Mouse (Mus musculus): ENCODE results near the gene Rbl1. TPM values are rescaled to one million over a fixed set of nuclear protein-coding genes. Genes with fewer than 3 reads are reported as not detected.
"Not testable (repeated sequence)": the region's sequence is repeated elsewhere in the genome, so short reads cannot be mapped to it uniquely, and the experiment has no call there.

Gene Rbl1
- total RNA-seq, 2 experiments from 2014 or later: 1.4 to 2.3 TPM

GRCm38 (mm10) chr2:157172984-157173383 lies 31.4 kb downstream of the Rbl1 start:
- no peak for DNase-seq

- no peak for DNase-seq
Measured at GRCm38 (mm10) chr2:157170626-157171025, 33.7 kb downstream of the Rbl1 start.

GRCm38 (mm10) chr2:157170166-157170565 lies 34.2 kb downstream of the Rbl1 start:
- no peak for DNase-seq

- DNase-seq: no peak
Measured at GRCm38 (mm10) chr2:157166371-157167080, 37.8 kb downstream of the Rbl1 start.

GRCm38 (mm10) chr2:157165312-157166224 lies 38.8 kb downstream of the Rbl1 start:
- not testable (repeated sequence) for DNase-seq

GRCm38 (mm10) chr2:157164101-157164500 lies 40.2 kb downstream of the Rbl1 start:
- no peak for DNase-seq

DNA sequence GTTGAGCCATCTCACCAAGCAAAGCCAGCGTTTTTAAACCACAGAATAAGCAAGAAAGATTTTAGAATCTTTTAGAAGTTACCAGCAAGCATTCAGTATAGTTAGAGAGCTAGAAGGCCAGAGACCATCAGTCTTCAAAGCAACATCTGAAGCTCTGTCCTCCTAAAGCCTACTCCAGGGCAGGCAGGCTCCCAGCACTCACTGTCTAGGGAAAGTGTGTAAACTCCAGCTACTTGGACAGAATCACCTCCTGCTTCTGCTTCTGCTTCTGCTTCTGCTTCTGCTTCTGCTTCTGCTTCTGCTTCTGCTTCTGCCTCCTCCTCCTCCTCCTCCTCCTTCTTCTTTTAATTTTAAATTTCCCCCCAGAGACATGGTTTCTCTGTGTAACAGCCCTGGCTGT lies 48.3 kb downstream of the Rbl1 start:
- DNase-seq: no peak

DNA sequence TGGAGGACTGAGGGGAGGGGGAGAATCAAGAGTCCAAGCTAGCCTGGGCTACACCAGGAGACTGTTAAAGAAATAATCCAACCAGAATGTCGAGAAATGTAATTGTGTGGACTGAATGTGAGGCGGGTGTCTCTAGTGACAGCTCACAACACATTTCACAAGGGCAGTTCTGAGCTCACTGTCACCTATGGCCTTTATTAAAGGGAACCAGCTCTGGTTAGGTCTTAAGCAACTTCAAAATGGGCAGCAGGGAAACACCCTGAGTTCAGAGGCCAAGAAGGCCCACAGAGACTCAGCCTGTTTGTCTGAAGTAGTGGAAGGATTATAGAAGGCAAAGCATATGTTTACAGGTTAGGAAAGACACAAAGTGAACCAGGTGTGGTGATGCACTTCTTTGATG lies 51.1 kb downstream of the Rbl1 start:
- DNase-seq: no peak

- no peak for DNase-seq
Measured at GRCm38 (mm10) chr2:157148417-157148816, 55.9 kb downstream of the Rbl1 start.

DNA sequence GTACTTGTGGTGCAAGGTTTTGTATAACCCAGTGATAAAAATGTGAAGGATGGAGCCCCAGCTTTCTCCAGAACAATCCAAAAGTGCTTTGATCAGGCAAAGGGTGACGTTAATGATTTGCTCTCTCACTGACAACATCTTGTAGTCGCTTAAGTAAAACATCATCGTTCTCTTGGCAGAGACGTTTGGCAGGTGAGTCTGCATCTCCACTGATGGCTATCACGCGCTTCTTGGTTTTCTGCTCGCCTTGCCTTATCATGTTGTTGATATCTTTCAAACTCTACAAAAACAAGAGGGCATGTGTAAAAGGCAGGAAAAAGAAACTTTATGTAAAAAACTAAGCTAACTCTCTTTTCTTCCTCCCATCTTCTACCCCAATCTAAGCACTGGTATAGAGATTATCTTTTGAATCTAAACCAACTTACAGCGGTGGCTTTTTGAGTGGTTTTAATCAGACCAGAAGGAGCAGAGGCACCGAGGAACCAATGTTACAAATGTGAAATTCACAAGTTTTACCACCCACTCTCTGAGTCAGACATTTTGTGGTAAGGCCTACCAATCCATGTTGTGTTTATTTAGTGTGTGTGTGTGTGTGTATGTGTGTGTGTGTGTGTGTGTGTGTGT lies 56.8 kb downstream of the Rbl1 start:
- no peak for DNase-seq

- DNase-seq: no peak
Measured at GRCm38 (mm10) chr2:157145173-157145572, 59.2 kb downstream of the Rbl1 start.

- DNase-seq: no peak
Measured at GRCm38 (mm10) chr2:157144132-157144531, 60.2 kb downstream of the Rbl1 start.

DNA sequence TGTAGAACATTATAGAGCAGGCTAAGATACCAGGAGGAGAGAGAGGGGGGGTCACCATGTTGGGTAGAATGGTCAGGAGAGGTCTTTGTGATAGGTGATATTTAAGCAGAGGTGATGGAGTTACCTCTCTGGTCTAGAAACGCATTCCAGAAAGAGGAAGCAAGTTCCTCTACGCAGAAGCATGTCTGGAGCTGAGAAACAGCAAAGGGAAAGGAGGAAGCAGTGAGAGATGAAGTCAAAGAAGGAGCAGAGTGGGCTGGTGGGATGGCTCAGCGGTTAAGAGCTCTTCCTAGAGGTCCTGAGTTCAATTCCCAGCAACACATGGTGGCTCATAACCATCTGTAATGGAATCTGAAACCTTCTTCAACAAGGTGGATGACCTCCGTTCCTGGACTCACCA lies 62.4 kb downstream of the Rbl1 start:
- DNase-seq: no peak

DNA sequence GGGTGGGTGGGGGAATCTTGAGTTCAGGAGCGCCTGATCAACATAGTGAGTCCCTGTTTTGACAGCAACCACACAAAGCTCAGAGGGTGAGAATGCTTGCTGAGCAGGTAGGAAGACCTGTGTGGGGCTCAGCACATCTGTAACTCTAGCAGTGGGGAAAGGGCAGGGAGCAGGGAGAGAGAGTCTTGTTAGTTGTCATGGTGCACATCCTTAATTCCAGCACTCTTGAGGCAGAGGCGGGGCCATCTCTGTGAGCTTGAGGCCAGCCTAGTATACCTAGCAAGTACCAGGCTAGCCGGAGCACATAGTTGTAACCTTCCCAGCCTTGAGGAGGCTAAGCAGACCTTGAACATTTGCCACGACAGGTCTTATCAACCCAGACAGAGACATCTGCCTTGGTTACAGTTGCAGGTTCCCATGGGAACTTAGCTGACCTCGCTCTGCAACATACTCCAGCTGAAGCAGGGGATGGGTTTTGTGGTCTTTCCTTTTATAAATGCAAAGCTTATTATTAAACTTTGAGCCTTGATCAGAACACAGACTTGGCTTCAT lies 65.0 kb downstream of the Rbl1 start:
- DNase-seq: no peak

DNA sequence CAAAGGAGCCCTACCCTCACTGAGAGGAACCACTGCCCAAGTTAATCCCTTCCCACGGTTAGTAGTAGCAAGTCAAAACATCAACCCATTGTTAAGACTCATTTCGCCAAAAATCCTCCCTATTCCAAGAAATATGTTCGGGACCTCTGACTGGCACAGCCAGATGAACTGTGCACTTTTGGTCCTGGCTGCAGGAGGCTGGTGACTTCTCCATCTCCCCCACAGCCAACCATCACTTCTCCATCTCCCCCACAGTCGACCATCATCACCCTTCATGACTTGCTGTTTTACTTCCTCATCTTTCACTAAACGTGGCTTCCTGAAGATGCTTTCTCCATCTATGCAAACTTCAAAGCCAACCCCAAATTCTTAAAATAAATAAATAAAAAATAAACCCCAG lies 65.5 kb downstream of the Rbl1 start:
- no peak for DNase-seq

GRCm38 (mm10) chr2:157137959-157138731 lies 66.2 kb downstream of the Rbl1 start:
- no peak for DNase-seq

- no peak for DNase-seq
Measured at GRCm38 (mm10) chr2:157136646-157137045, 67.7 kb downstream of the Rbl1 start.

- no peak for DNase-seq
Measured at GRCm38 (mm10) chr2:157136176-157136575, 68.2 kb downstream of the Rbl1 start.

DNA sequence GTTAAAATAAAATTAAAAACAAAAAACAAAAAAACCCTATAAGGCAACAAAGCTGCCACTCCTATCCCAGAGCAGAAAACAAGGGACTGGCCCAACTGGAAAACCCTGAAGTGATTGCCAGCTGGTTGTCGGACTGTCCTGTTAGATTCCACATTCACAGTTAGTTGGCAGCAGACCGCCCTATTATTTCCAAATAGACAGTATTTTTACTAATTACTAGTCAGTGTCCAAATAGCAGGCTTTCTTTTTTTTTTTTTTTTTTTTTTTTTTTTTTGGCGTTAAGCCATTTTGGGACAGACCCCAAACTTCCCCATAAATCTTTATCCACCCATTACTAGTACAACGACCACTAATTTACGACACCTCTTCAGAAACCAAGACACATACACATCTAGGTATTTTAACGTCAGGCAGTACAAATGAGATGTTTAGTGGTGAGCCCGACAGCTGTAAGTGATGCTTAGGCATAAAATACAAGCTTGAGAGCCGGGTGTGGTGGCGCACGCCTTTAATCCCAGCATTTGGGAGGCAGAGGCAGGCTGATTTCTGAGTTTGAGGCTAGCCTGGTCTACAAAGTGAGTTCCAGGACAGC lies 68.7 kb downstream of the Rbl1 start:
- DNase-seq: no peak

GRCm38 (mm10) chr2:157135014-157135413 lies 69.3 kb downstream of the Rbl1 start, which contains the start of gene Samhd1:
Gene Samhd1, minus strand, starts transcription at chr2:157135265.
- peak; percentile 97 for DNase-seq

DNA sequence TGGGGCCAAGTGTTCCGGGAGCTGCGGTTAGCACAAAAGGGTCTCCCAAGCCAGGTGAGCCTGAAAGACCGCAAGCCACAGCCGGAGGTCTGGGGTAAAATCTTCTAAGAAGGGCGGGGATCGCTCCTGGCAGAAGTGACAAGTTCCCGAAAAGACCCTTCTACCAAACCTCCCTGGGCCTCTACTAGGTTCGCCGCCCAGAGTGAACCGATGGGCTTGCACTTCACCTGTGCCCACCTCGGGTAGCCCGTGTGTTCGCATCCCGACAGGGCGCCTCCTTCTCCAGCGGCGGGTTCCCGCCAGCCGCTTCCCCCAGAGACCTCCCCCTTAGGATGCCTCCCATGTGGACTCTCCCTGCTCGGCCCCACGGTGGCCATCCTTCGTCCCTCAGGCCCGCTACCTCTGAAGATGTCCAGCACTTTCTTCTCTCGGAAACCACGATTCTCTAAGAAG lies 69.8 kb downstream of the Rbl1 start:
- DNase-seq: peak; percentile 34
